ENCODE assay signal across 16 mouse cellular contexts in genomic region chr2:146823483-146823951, GRCm38 (mm10). TPM values are rescaled to one million over a fixed set of nuclear protein-coding genes. Genes with fewer than 3 reads are reported as not detected.
DNase-seq lines count a peak whose midpoint lies in the region; ATAC-seq lines count a peak whose summit lies in the region.
"Had no signal": no experiment of that assay in that cellular context is flagged by ENCODE, and none has a peak within 500 bp of the region (broad histone marks: within the 10 kb centered on the region; RNA-seq: fewer than 3 reads in every experiment).

No protein-coding gene starts in this region.

- no peaks in the 10 kb centered on the region for H3K9me3 ChIP-seq in heart, embryonic 10.5 days
- no peaks in the 10 kb centered on the region for H3K9me3 ChIP-seq in forebrain, embryonic 16.5 days (ENCODE audit: control insufficient read depth, low read length)
- H3K9me3 ChIP-seq in midbrain, embryonic 13.5 days: no peaks in the 10 kb centered on the region
- H3K9me3 ChIP-seq: embryonic facial prominence, embryonic 12.5 days; limb, embryonic 15.5 days; lung, embryonic 15.5 days had no signal

- peak overlapping the region; percentile 12 for H3K4me2 ChIP-seq in forebrain, embryonic 16.5 days (ENCODE audit: low read length)
- peak overlapping the region; percentile 20; the same call in 1 of the 2 replicates for H3K4me2 ChIP-seq in midbrain, embryonic 13.5 days (replicated peaks)
- H3K4me2 ChIP-seq: embryonic facial prominence, embryonic 12.5 days; limb, embryonic 15.5 days; lung, embryonic 15.5 days had no signal

- 0 out of 2 replicates have a peak overlapping the region, but pooled peaks have one; percentile 19 for H3K4me3 ChIP-seq in heart, embryonic 10.5 days
- H3K4me3 ChIP-seq in forebrain, embryonic 16.5 days (replicated peaks; ENCODE audit: low read length): no peak overlapping the region
- H3K4me3 ChIP-seq in midbrain, embryonic 13.5 days (replicated peaks): no peak overlapping the region
- H3K4me3 ChIP-seq: embryonic facial prominence, embryonic 12.5 days; limb, embryonic 15.5 days; lung, embryonic 15.5 days had no signal

- H3K4me1 ChIP-seq in heart, embryonic 10.5 days: peaks cover 8% of the 10 kb centered on the region
- peaks cover 11% of the 10 kb centered on the region for H3K4me1 ChIP-seq in forebrain, embryonic 16.5 days (replicated peaks; ENCODE audit: control insufficient read depth, insufficient read depth, low read length)
- H3K4me1 ChIP-seq in midbrain, embryonic 13.5 days (replicated peaks): peaks cover 11% of the 10 kb centered on the region
- H3K4me1 ChIP-seq: limb, embryonic 15.5 days; lung, embryonic 15.5 days had no signal

- H3K27me3 ChIP-seq in heart, embryonic 10.5 days (ENCODE audit: insufficient read depth, poor library complexity, severe bottlenecking): peaks cover 27% of the 10 kb centered on the region; the same call in 1 of the 2 replicates
- peaks cover 11% of the 10 kb centered on the region for H3K27me3 ChIP-seq in forebrain, embryonic 16.5 days (replicated peaks; ENCODE audit: control insufficient read depth, insufficient read depth, low read length)
- peaks cover 44% of the 10 kb centered on the region for H3K27me3 ChIP-seq in midbrain, embryonic 13.5 days

- DNase-seq in heart, embryonic 10.5 days (ENCODE audit: low spot score): no peak
- DNase-seq in heart, postnatal 25 days (ENCODE audit: low spot score): no peak
- DNase-seq in ES-CJ7 (ENCODE audit: low read depth, low spot score): peak; percentile 52
- DNase-seq in left cerebral cortex, postnatal 14 days (ENCODE audit: low spot score in 2 of 2): no peak
- DNase-seq in urinary bladder, postnatal 36 days (ENCODE audit: low spot score in 2 of 2): no peak
- DNase-seq: B cell, adult 2 months; cerebellum, adult 9-11 months; kidney, postnatal 36 days; thymus, postnatal 36 days had no signal

- H3K9ac ChIP-seq in forebrain, embryonic 16.5 days (replicated peaks; ENCODE audit: low read depth, low read length): no peak overlapping the region
- H3K9ac ChIP-seq in midbrain, embryonic 13.5 days (replicated peaks): 0 out of 2 replicates have a peak overlapping the region, but pooled peaks have one; percentile 32
- H3K9ac ChIP-seq: embryonic facial prominence, embryonic 12.5 days; limb, embryonic 15.5 days; lung, embryonic 15.5 days had no signal

- H3K36me3 ChIP-seq in heart, embryonic 10.5 days: no peaks in the 10 kb centered on the region
- no peaks in the 10 kb centered on the region for H3K36me3 ChIP-seq in forebrain, embryonic 16.5 days (ENCODE audit: control insufficient read depth, insufficient read depth)
- H3K36me3 ChIP-seq in midbrain, embryonic 13.5 days: no peaks in the 10 kb centered on the region
- H3K36me3 ChIP-seq: embryonic facial prominence, embryonic 12.5 days; limb, embryonic 15.5 days; lung, embryonic 15.5 days had no signal

- intact Hi-C loops in heart, postnatal 25 days (cut with DNase I): no loop called here
- intact Hi-C loops in left cerebral cortex, postnatal 14 days (cut with DNase I): no loop called here

- H3K27ac ChIP-seq in heart, embryonic 10.5 days: no peak overlapping the region
- peak overlapping the region; percentile 56; the same call in 1 of the 2 replicates for H3K27ac ChIP-seq in forebrain, embryonic 16.5 days (ENCODE audit: low read length)
- H3K27ac ChIP-seq in midbrain, embryonic 13.5 days: peak overlapping the region; percentile 60
- H3K27ac ChIP-seq: embryonic facial prominence, embryonic 12.5 days; limb, embryonic 15.5 days; lung, embryonic 15.5 days had no signal

- WGBS in heart, embryonic 10.5 days: 26% methylated on average over 11 of the region's 11 CpGs
- 7% methylated on average over 11 of the region's 11 CpGs for WGBS in forebrain, embryonic 16.5 days
- 17% methylated on average over 11 of the region's 11 CpGs for WGBS in midbrain, embryonic 13.5 days

- ATAC-seq in forebrain, embryonic 16.5 days: peak; percentile 75
- ATAC-seq in midbrain, embryonic 13.5 days: peak; percentile 58; the same call in 1 of the 2 replicates
- ATAC-seq in erythroblast, adult 5-6 weeks (replicated peaks; ENCODE audit: low FRiP score, poor library complexity, severe bottlenecking): no peak
- ATAC-seq: intestine, postnatal 0 days had no signal

RNA-seq across cellular contexts. Expression of gene Kiz, which starts 32.1 kb away (rescaled TPM):
- polyA plus RNA-seq in heart, embryonic 10.5 days (2016; fragmentation: Nextera tagmentation; extraction: Ambion mirVana): 18.7 and 20.8 TPM in 2 replicates
- total RNA-seq in heart, postnatal 25 days (2021): 10 to 100 TPM; 74.7 to 84.6 TPM
- 23.6 and 29.6 TPM in 2 replicates for polyA plus RNA-seq in forebrain, embryonic 16.5 days (2015; fragmentation: Nextera tagmentation; extraction: Ambion mirVana)
- polyA plus RNA-seq in midbrain, embryonic 13.5 days (2015; fragmentation: Nextera tagmentation; extraction: Ambion mirVana): 33.5 and 34.9 TPM in 2 replicates
- 10 to 100 TPM; 11.2 to 11.5 TPM for total RNA-seq in left cerebral cortex, postnatal 14 days (2021)
- total RNA-seq in erythroblast, adult 5-6 weeks (2015; ENCODE audit: low replicate concordance): 8.3 and 22.6 TPM in 2 replicates
- 10.7 and 19.1 TPM in 2 replicates for total RNA-seq in erythroblast, adult 5-6 weeks (2017; ENCODE audit: low replicate concordance)
